Mouse (Mus musculus): ENCODE results near the gene Syndig1l. TPM values are rescaled to one million over a fixed set of nuclear protein-coding genes. Genes with fewer than 3 reads are reported as not detected.

The Syndig1l gene
- polyA plus RNA-seq, 1 experiment from 2014 or later: not detected

- H3K9me3 ChIP-seq: no peaks in the 10 kb centered on the region
- H3K27ac ChIP-seq: no peak overlapping the region
- ATAC-seq (ENCODE audit: insufficient number of reproducible peaks, insufficient read depth, low FRiP score, low TSS enrichment, low read depth): no peak
- H3K27me3 ChIP-seq: no peaks in the 10 kb centered on the region; the same call in 1 of the 2 replicates
- H3K9ac ChIP-seq (replicated peaks): no peak overlapping the region
- no peak overlapping the region for H3K4me2 ChIP-seq
- no peaks in the 10 kb centered on the region for H3K36me3 ChIP-seq
- H3K4me1 ChIP-seq (replicated peaks): peaks cover 6% of the 10 kb centered on the region
- WGBS: 26% methylated on average over 14 of the region's 14 CpGs
- no peak overlapping the region for H3K4me3 ChIP-seq (replicated peaks)
These were observed 11.3 kb upstream of the Syndig1l start for GRCm38 (mm10) chr12:84709842-84710439.

DNA sequence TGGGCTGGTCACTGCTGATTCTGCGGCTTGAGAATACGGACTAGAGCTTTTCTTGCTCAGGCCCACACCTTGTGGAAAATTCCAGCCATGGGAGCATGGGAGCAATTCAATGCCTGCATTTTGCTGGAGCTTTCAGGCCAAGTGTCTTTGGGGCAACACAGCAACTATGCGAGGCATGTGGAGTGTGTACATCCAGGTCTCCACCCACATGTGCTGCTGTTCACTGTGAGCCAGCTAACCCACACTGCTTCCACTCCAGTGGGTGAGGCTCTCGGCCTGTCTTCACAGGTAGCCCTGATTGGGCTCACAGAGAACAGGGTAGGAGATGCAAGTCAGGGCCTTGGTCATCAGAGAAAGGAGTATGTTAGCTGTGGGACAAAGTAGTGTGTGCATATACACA, 9.2 kb upstream of the Syndig1l start:
- 80% methylated on average over 4 of the region's 4 CpGs for WGBS
- H3K9me3 ChIP-seq: no peaks in the 10 kb centered on the region
- no peaks in the 10 kb centered on the region for H3K36me3 ChIP-seq
- H3K9ac ChIP-seq (replicated peaks): no peak overlapping the region
- no peak overlapping the region for H3K4me3 ChIP-seq (replicated peaks)
- H3K4me1 ChIP-seq (replicated peaks): no peaks in the 10 kb centered on the region
- H3K27ac ChIP-seq: no peak overlapping the region
- no peak for ATAC-seq (ENCODE audit: insufficient number of reproducible peaks, insufficient read depth, low FRiP score, low TSS enrichment, low read depth)
- peaks cover 7% of the 10 kb centered on the region for H3K27me3 ChIP-seq
- H3K4me2 ChIP-seq: no peak overlapping the region

GRCm38 (mm10) chr12:84706886-84707285, 8.3 kb upstream of the Syndig1l start:
- ATAC-seq (ENCODE audit: insufficient number of reproducible peaks, insufficient read depth, low FRiP score, low TSS enrichment, low read depth): no peak
- Histone ChIP-seq H3K27me3 (peaks cover 16% of the 10 kb centered on the region), H3K4me3 (replicated peaks) (no peak overlapping the region), H3K4me1 (replicated peaks) (no peaks in the 10 kb centered on the region), H3K36me3 (no peaks in the 10 kb centered on the region), H3K9ac (replicated peaks) (no peak overlapping the region), H3K9me3 (no peaks in the 10 kb centered on the region), H3K27ac (no peak overlapping the region), H3K4me2 (no peak overlapping the region)
- WGBS: 74% methylated on average over 4 of the region's 4 CpGs

DNA sequence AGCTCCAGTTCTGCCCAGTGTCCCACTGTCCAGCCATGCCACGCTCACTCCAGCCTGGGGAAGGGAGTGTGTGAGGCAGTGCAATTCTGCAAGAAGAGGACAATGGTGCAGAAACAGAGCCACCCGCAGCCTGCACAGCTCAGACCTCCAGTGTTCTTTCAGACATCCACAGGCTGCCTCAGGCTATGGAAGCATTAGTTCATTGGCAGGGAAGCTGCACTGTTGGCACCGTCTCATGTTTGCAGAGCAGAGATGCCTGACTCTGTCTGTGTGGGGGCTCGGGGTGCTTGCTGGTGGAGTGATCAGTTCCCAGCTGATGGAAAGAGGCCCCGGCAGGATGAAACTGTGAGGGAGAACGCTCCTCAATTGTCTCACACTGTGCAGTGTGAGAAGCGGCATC, 4.0 kb upstream of the Syndig1l start:
- H3K27ac ChIP-seq: no peak overlapping the region
- H3K27me3 ChIP-seq: peaks cover 57% of the 10 kb centered on the region
- 74% methylated on average over 7 of the region's 7 CpGs for WGBS
- H3K4me2 ChIP-seq: no peak overlapping the region
- H3K36me3 ChIP-seq: no peaks in the 10 kb centered on the region
- H3K4me3 ChIP-seq (replicated peaks): no peak overlapping the region
- H3K9ac ChIP-seq (replicated peaks): no peak overlapping the region
- H3K4me1 ChIP-seq (replicated peaks): 0 out of 2 replicates have a peak, but pooled peaks cover 6% of the 10 kb centered on the region
- no peaks in the 10 kb centered on the region for H3K9me3 ChIP-seq
- no peak for ATAC-seq (ENCODE audit: insufficient number of reproducible peaks, insufficient read depth, low FRiP score, low TSS enrichment, low read depth)

DNA sequence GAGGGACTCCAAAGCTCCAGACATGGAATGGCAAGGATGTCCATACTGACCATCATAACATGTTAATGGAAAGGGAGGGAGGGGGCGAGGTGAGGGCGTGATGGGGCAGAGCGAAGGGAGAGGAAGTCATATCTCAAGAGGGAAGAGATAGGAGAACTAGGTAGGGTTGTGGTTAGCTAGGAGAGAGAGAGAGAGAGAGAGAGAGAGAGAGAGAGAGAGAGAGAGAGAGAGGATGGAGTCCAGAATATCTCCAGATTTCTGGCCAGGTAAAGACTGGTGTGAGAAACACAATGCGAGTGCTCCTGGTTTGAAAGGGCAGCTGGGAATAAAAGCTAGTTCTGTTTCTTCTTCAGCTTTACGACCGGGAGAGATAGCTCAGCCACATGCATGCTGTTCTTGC, 6.5 kb downstream of the Syndig1l start:
- no peak overlapping the region for H3K9ac ChIP-seq (replicated peaks)
- H3K27me3 ChIP-seq: peaks cover 14% of the 10 kb centered on the region
- H3K9me3 ChIP-seq: no peaks in the 10 kb centered on the region
- no peak overlapping the region for H3K4me2 ChIP-seq
- no peaks in the 10 kb centered on the region for H3K4me1 ChIP-seq (replicated peaks)
- no peak for ATAC-seq (ENCODE audit: insufficient number of reproducible peaks, insufficient read depth, low FRiP score, low TSS enrichment, low read depth)
- H3K4me3 ChIP-seq (replicated peaks): no peak overlapping the region
- H3K36me3 ChIP-seq: no peaks in the 10 kb centered on the region
- WGBS: 79% methylated on average over 6 of the region's 6 CpGs
- H3K27ac ChIP-seq: no peak overlapping the region

GRCm38 (mm10) chr12:84691347-84691746, 7.3 kb downstream of the Syndig1l start:
- ATAC-seq (ENCODE audit: insufficient number of reproducible peaks, insufficient read depth, low FRiP score, low TSS enrichment, low read depth): no peak
- Histone ChIP-seq H3K27me3 (peaks cover 7% of the 10 kb centered on the region), H3K9me3 (no peaks in the 10 kb centered on the region)

GRCm38 (mm10) chr12:84689051-84689450, 9.6 kb downstream of the Syndig1l start:
- Histone ChIP-seq H3K4me1 (replicated peaks) (no peaks in the 10 kb centered on the region), H3K27me3 (0 out of 2 replicates have a peak, but pooled peaks cover 9% of the 10 kb centered on the region), H3K4me3 (replicated peaks) (no peak overlapping the region), H3K9ac (replicated peaks) (no peak overlapping the region), H3K36me3 (no peaks in the 10 kb centered on the region), H3K9me3 (no peaks in the 10 kb centered on the region), H3K4me2 (no peak overlapping the region), H3K27ac (no peak overlapping the region)
- ATAC-seq (ENCODE audit: insufficient number of reproducible peaks, insufficient read depth, low FRiP score, low TSS enrichment, low read depth): no peak
- WGBS: 86% methylated on average over 11 of the region's 11 CpGs

More at GRCm38 (mm10) chr12:84691347-84691746, 7.3 kb downstream of the Syndig1l start:
- Histone ChIP-seq H3K4me3 (replicated peaks) (no peak overlapping the region), H3K36me3 (no peaks in the 10 kb centered on the region), H3K27ac (no peak overlapping the region), H3K4me2 (no peak overlapping the region), H3K4me1 (replicated peaks) (no peaks in the 10 kb centered on the region), H3K9ac (replicated peaks) (no peak overlapping the region)

DNA sequence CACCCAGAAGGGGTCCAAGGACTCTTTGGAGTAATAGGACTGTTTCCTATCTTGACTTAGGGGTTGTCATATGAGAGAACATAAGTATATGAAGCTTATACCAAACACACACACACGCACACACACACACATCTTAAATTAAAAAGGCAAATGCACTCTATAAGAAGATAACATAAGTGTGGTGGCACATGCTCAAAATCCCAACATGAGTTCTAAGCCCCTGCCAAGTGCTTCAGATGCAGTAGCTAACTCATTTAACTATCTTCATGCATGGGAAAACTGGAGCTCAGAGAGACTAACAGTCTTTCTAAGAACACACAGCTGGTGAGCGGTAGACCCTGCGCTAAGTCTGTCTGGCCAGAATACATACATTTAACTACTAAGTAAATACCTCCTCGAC, 11.1 kb downstream of the Syndig1l start:
- WGBS: 90% methylated on average over 4 of the region's 4 CpGs
- Histone ChIP-seq H3K4me2 (no peak overlapping the region), H3K4me1 (replicated peaks) (no peaks in the 10 kb centered on the region), H3K9me3 (no peaks in the 10 kb centered on the region), H3K36me3 (no peaks in the 10 kb centered on the region), H3K27ac (no peak overlapping the region), H3K9ac (replicated peaks) (no peak overlapping the region), H3K4me3 (replicated peaks) (no peak overlapping the region), H3K27me3 (0 out of 2 replicates have a peak, but pooled peaks cover 9% of the 10 kb centered on the region)
- no peak for ATAC-seq (ENCODE audit: insufficient number of reproducible peaks, insufficient read depth, low FRiP score, low TSS enrichment, low read depth)

- Histone ChIP-seq H3K4me1 (replicated peaks) (no peaks in the 10 kb centered on the region), H3K9ac (replicated peaks) (no peak overlapping the region), H3K36me3 (no peaks in the 10 kb centered on the region), H3K4me2 (no peak overlapping the region), H3K27me3 (peaks cover 13% of the 10 kb centered on the region), H3K27ac (no peak overlapping the region), H3K4me3 (replicated peaks) (no peak overlapping the region), H3K9me3 (no peaks in the 10 kb centered on the region)
- 36% methylated on average over 4 of the region's 4 CpGs for WGBS
- ATAC-seq (ENCODE audit: insufficient number of reproducible peaks, insufficient read depth, low FRiP score, low TSS enrichment, low read depth): no peak
These were observed 12.5 kb downstream of the Syndig1l start for GRCm38 (mm10) chr12:84686176-84686575.

- H3K36me3 ChIP-seq: no peaks in the 10 kb centered on the region
- 75% methylated on average over 7 of the region's 7 CpGs for WGBS
- H3K4me1 ChIP-seq (replicated peaks): no peaks in the 10 kb centered on the region
- peaks cover 26% of the 10 kb centered on the region for H3K27me3 ChIP-seq
- no peak overlapping the region for H3K4me3 ChIP-seq (replicated peaks)
- H3K27ac ChIP-seq: no peak overlapping the region
- H3K9ac ChIP-seq (replicated peaks): no peak overlapping the region
- no peaks in the 10 kb centered on the region for H3K9me3 ChIP-seq
- no peak overlapping the region for H3K4me2 ChIP-seq
- no peak for ATAC-seq (ENCODE audit: insufficient number of reproducible peaks, insufficient read depth, low FRiP score, low TSS enrichment, low read depth)
These were observed 14.1 kb downstream of the Syndig1l start for GRCm38 (mm10) chr12:84684569-84684968.

DNA sequence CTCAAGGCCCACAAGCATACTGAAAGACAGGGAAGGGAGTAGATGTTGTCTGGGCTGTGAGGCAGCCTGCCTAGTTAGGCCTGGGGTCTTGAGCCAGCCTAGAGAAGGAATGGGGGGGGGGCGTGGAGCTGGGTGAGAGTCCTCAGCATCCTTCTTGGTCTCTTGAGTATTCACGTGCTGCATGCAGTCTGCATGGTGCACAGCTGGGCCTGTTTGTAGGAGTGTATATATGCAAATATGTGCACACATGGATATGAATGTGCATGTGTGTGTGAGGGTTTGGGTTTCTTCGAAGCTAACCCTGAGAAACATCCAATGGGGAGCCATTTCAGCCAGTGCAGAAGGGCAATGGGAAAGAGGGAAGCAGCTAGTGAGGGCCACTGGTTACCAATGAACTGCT, 22.6 kb downstream of the Syndig1l start:
- no peak overlapping the region for H3K4me2 ChIP-seq
- no peak overlapping the region for H3K4me3 ChIP-seq (replicated peaks)
- no peak overlapping the region for H3K27ac ChIP-seq
- H3K27me3 ChIP-seq: peaks cover 26% of the 10 kb centered on the region
- H3K9me3 ChIP-seq: no peaks in the 10 kb centered on the region
- peaks cover 18% of the 10 kb centered on the region for H3K4me1 ChIP-seq (replicated peaks)
- WGBS: 83% methylated on average over 3 of the region's 3 CpGs
- H3K9ac ChIP-seq (replicated peaks): no peak overlapping the region
- no peaks in the 10 kb centered on the region for H3K36me3 ChIP-seq
- no peak for ATAC-seq (ENCODE audit: insufficient number of reproducible peaks, insufficient read depth, low FRiP score, low TSS enrichment, low read depth)
